Mouse (Mus musculus): Measurements from ENCODE around the gene Gcnt2. TPM values are rescaled to one million over a fixed set of nuclear protein-coding genes. Genes with fewer than 3 reads are reported as not detected.

Gcnt2 gene
- polyA plus RNA-seq (2012; fragmentation: generic; extraction: Trizol): 6.3 TPM
- long read RNA-seq, experiment 1, full-length matches to known transcripts: 3 of 6 reads
- long read RNA-seq, experiment 1, partial matches to known transcripts: 1 of 6 reads
- long read RNA-seq, experiment 1, other reads (novel, unspliced or antisense): 2 of 6 reads
- long read RNA-seq, experiment 2, full-length matches to known transcripts: 152 of 159 reads
- long read RNA-seq, experiment 2, partial matches to known transcripts: 3 of 159 reads
- long read RNA-seq, experiment 2, other reads (novel, unspliced or antisense): 4 of 159 reads

DNA sequence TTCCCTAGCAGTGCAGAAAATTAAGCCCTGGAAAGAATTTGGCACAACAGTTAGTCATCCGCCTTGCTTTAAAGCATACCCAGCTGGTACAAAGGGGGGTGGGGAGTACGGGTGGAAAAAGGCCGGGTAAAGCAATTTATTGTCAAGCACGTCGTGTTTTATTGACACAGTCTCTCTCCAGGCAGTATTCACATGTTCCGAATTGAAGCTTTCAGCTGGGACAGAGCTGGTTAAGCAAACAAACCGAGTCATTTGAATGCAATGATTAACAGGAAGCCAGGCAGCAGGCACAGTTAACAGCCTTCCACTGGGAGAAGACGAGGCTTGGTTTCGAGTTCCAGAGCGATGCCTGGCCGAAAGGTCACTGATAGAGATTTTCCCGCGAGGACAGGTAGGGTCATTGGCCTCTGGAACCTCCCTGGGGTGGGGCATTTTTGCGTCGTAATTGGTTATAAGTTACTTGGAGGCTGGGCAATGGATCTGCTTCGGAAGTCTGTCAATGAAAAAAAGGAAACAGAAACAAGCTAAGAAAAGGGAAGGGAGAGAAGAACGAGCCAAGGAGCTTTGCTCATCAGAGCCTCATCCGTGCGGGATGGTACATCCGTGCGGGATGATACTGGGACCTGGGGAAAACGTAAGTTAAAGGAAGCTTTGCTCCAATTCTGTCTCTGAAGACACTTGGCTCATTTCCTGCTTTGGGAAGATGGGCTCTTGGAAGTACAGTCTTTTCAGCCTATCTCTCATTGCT is at the start of gene Gcnt2:
Gcnt2 (plus strand) TSS at position 103 of the 748 bp plus-strand sequence.
- Histone ChIP-seq H3K79me2 (ENCODE audit: control insufficient read depth, insufficient read depth) (no peaks in the 10 kb centered on the region), H3K27me3 (ENCODE audit: control insufficient read depth, insufficient read depth, insufficient read length) (no peaks in the 10 kb centered on the region), H3K4me3 (ENCODE audit: insufficient read depth, poor library complexity, severe bottlenecking) (no peak within 1 kb of the TSS), H3K79me3 (ENCODE audit: low read depth) (no peaks in the 10 kb centered on the region), H3K36me3 (ENCODE audit: control insufficient read depth, insufficient read depth) (no peaks in the 10 kb centered on the region), H3ac (ENCODE audit: control insufficient read depth, insufficient read length, low read depth) (no peak within 1 kb of the TSS)
- TF ChIP-seq CTCF (IDR thresholded peaks at IDR 0.05; ENCODE audit: control insufficient read depth, insufficient read depth, insufficient read length) (no peak), MYOD1 (IDR thresholded peaks at IDR 0.05; ENCODE audit: control insufficient read depth, insufficient read length, low read depth) (no peak), MYOG (IDR thresholded peaks at IDR 0.05; ENCODE audit: control insufficient read depth, extremely low read depth, insufficient read length) (no peak)

DNA sequence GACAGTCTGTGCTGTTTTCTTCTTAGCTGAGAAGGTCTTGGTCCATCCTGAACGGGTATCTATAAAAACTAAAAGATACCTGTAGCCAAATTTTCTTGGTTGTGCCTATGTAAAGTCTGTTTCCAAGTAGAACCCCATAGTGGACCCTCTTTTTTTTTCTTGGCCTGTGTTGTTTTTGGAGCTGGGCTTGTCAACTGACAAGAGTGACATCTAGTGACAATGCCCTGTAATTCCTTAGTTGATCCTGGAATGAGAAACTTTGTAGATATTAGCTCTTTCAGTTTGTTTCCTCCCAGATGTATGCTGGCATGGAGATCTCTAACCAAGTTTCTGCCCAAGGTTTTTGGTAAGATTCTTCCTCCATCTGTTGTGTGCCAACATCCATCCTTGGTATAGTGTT is 38.9 kb upstream of the Gcnt2 start:
- Histone ChIP-seq H3K4me3 (ENCODE audit: insufficient read depth, poor library complexity, severe bottlenecking) (no peak overlapping the region), H3K27me3 (ENCODE audit: control insufficient read depth, insufficient read depth, insufficient read length) (peaks cover 4% of the 10 kb centered on the region), H3K79me3 (ENCODE audit: low read depth) (no peaks in the 10 kb centered on the region), H3K79me2 (ENCODE audit: control insufficient read depth, insufficient read depth) (no peaks in the 10 kb centered on the region), H3ac (ENCODE audit: control insufficient read depth, insufficient read length, low read depth) (no peak overlapping the region), H3K36me3 (ENCODE audit: control insufficient read depth, insufficient read depth) (no peaks in the 10 kb centered on the region)
- no peak for TF ChIP-seq MYOD1 (IDR thresholded peaks at IDR 0.05; ENCODE audit: control insufficient read depth, insufficient read length, low read depth)
- no peak for TF ChIP-seq FOSL1 (IDR thresholded peaks at IDR 0.05; ENCODE audit: insufficient read depth, low read length, poor library complexity, severe bottlenecking)
- no peak for TF ChIP-seq CTCF (IDR thresholded peaks at IDR 0.05; ENCODE audit: control insufficient read depth, insufficient read depth, insufficient read length)

DNA sequence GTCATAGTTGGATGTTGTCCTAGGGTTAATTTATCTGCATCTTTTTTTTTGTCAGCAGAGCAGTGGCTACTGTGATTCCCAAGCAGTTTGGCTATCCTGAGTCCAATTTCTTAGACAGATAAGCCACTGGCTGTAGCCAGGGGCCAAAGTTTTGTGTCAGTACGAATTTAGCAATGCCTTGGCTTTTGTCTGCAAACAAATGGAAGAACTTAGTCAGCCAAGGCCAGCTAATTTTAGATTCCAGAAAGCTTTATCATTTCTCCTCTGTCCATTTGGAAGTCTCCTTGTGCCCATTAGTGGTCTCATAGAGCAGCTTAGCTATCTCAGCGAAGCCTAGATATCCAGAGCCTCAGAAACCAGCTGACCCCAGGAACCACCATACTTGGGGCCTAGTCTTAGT is 37.6 kb upstream of the Gcnt2 start:
- no peaks in the 10 kb centered on the region for H3K79me3 ChIP-seq (ENCODE audit: low read depth)
- no peak for TF ChIP-seq USF1 (IDR thresholded peaks at IDR 0.05; ENCODE audit: low read depth)
- TF ChIP-seq MYOG (IDR thresholded peaks at IDR 0.05; ENCODE audit: control insufficient read depth, extremely low read depth, insufficient read length): no peak
- no peak for TF ChIP-seq MYOD1 (IDR thresholded peaks at IDR 0.05; ENCODE audit: control insufficient read depth, insufficient read length, low read depth)
- TF ChIP-seq CTCF (IDR thresholded peaks at IDR 0.05; ENCODE audit: control insufficient read depth, insufficient read depth, insufficient read length): no peak
- TF ChIP-seq FOSL1 (IDR thresholded peaks at IDR 0.05; ENCODE audit: insufficient read depth, low read length, poor library complexity, severe bottlenecking): no peak
- TF ChIP-seq MAX (IDR thresholded peaks at IDR 0.05): no peak
- TF ChIP-seq CEBPB (IDR thresholded peaks at IDR 0.05; ENCODE audit: low read depth): no peak
- H3K4me3 ChIP-seq (ENCODE audit: insufficient read depth, poor library complexity, severe bottlenecking): no peak overlapping the region
- H3K79me2 ChIP-seq (ENCODE audit: control insufficient read depth, insufficient read depth): no peaks in the 10 kb centered on the region
- H3ac ChIP-seq (ENCODE audit: control insufficient read depth, insufficient read length, low read depth): no peak overlapping the region
- no peaks in the 10 kb centered on the region for H3K36me3 ChIP-seq (ENCODE audit: control insufficient read depth, insufficient read depth)
- H3K27me3 ChIP-seq (ENCODE audit: control insufficient read depth, insufficient read depth, insufficient read length): peaks cover 8% of the 10 kb centered on the region

DNA sequence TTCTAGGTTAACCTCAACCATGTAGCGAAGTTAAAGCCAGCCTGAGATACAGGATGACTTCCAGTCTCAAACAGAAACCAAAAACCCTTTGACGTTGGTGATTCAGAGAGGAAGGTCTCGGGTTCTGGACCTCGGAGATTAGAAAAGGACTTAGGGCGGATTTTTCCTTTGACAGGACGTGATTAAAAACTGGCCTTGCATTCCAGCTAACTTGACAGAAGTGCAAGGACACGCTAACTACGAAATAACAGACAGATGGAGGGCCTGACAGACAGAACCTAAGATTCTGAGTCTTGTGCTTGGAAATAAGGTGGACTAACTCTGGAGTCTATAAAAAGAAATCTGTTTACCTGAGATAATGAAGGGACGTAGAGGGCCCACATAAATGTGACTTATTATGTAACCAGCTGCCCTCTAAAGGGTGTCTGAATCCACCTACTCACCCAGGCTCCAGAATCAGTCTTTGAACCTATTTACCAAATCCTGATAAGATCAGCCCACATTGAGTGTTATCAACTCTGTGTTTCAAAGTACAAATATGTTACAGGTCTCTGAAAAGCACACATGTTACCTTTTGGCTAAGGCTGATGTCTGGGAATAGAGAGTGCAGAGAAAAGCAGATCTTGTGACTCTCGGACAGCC is 18.3 kb upstream of the Gcnt2 start:
- H3K27me3 ChIP-seq (ENCODE audit: control insufficient read depth, insufficient read depth, insufficient read length): no peaks in the 10 kb centered on the region
- TF ChIP-seq MYOG (IDR thresholded peaks at IDR 0.05; ENCODE audit: control insufficient read depth, extremely low read depth, insufficient read length) (no peak), MYOD1 (IDR thresholded peaks at IDR 0.05; ENCODE audit: control insufficient read depth, insufficient read length, low read depth) (no peak), USF1 (IDR thresholded peaks at IDR 0.05; ENCODE audit: low read depth) (no peak), CEBPB (IDR thresholded peaks at IDR 0.05; ENCODE audit: low read depth) (no peak), MAX (IDR thresholded peaks at IDR 0.05) (no peak), FOSL1 (IDR thresholded peaks at IDR 0.05; ENCODE audit: insufficient read depth, low read length, poor library complexity, severe bottlenecking) (no peak)

DNA sequence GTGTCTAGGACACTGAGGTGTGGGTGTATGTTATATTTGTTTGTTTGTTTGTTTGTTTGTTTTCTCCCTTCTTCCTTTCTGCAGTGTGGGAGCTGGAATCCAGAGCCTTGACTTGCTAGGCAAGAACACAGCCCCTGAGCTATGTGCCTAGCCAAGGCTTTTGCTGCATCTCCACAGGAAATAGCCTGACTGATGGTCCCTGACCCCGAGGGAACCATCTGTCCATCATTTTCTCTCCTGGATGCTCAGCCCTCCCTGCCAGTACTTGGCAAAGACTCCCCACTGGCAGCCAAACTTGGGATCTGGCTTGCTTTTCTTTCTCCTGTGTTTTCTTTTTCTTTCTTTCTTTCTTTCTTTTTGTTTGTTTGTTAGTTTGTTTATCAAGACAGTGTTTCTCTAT is 17.4 kb upstream of the Gcnt2 start:
- no peak for TF ChIP-seq CEBPB (IDR thresholded peaks at IDR 0.05; ENCODE audit: low read depth)
- no peak for TF ChIP-seq USF1 (IDR thresholded peaks at IDR 0.05; ENCODE audit: low read depth)
- TF ChIP-seq MYOG (IDR thresholded peaks at IDR 0.05; ENCODE audit: control insufficient read depth, extremely low read depth, insufficient read length): no peak
- no peak for TF ChIP-seq FOSL1 (IDR thresholded peaks at IDR 0.05; ENCODE audit: insufficient read depth, low read length, poor library complexity, severe bottlenecking)
- TF ChIP-seq CTCF (IDR thresholded peaks at IDR 0.05; ENCODE audit: control insufficient read depth, insufficient read depth, insufficient read length): no peak
- no peak for TF ChIP-seq MAX (IDR thresholded peaks at IDR 0.05)
- no peak for TF ChIP-seq MYOD1 (IDR thresholded peaks at IDR 0.05; ENCODE audit: control insufficient read depth, insufficient read length, low read depth)
- Histone ChIP-seq H3ac (ENCODE audit: control insufficient read depth, insufficient read length, low read depth) (no peak overlapping the region), H3K4me3 (ENCODE audit: insufficient read depth, poor library complexity, severe bottlenecking) (no peak overlapping the region), H3K36me3 (ENCODE audit: control insufficient read depth, insufficient read depth) (no peaks in the 10 kb centered on the region), H3K79me2 (ENCODE audit: control insufficient read depth, insufficient read depth) (no peaks in the 10 kb centered on the region), H3K27me3 (ENCODE audit: control insufficient read depth, insufficient read depth, insufficient read length) (no peaks in the 10 kb centered on the region), H3K79me3 (ENCODE audit: low read depth) (no peaks in the 10 kb centered on the region)

More for the DNA sequence above, 18.3 kb upstream of the Gcnt2 start:
- no peak overlapping the region for H3ac ChIP-seq (ENCODE audit: control insufficient read depth, insufficient read length, low read depth)
- no peaks in the 10 kb centered on the region for H3K36me3 ChIP-seq (ENCODE audit: control insufficient read depth, insufficient read depth)
- no peaks in the 10 kb centered on the region for H3K79me2 ChIP-seq (ENCODE audit: control insufficient read depth, insufficient read depth)
- no peaks in the 10 kb centered on the region for H3K79me3 ChIP-seq (ENCODE audit: low read depth)
- H3K4me3 ChIP-seq (ENCODE audit: insufficient read depth, poor library complexity, severe bottlenecking): no peak overlapping the region
